Mouse (Mus musculus) small intestine, adult 2 months (tissue): Measurements from ENCODE around the gene Rpl35a.

Experiments
- CTCF ChIP-seq: fragments of 200-500 bp; IDR thresholded peaks from 2 replicates; pipeline ENCODE4 v1.5.1; 2012; ENCODE audit warnings: low read depth, mild to moderate bottlenecking, control low read depth, inconsistent platforms, low read length, moderate library complexity, mixed read lengths; ENCODE audit not compliant: insufficient replicate concordance, insufficient read length; ENCODE audit errors: extremely low read depth
- POLR2A ChIP-seq: fragments of 200-500 bp; IDR thresholded peaks from 2 replicates; pipeline ENCODE4 v1.6.1; 2012; ENCODE audit warnings: low read depth, mild to moderate bottlenecking, control low read depth, inconsistent platforms, low read length, moderate library complexity

DNA sequence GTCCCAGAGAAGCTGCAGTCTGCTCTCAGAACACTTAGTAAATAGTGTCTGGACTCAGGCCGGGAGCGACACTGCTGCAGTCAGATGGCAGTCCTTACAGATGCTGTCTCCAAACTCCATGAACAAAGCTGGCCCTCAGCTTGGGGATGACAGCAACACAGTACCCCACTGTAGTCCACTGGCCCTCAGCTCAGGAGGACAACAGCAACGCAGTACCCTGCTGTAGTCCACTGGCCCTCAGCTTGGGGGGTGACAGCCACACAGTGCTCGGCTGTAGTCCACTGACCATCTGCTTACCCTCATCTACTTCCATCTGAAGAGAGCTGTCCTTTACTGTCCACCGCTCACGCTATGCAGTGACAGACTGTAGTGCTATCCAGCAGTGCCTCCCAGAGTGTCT, 46.1 kb upstream of the Rpl35a start:
- TF ChIP-seq POLR2A: no peak
- TF ChIP-seq CTCF: no peak
